Mouse (Mus musculus): Measurements from ENCODE around the gene Rhox9. TPM values are rescaled to one million over a fixed set of nuclear protein-coding genes. Genes with fewer than 3 reads are reported as not detected.

The Rhox9 gene
- not detected for polyA plus RNA-seq (2014; fragmentation: Illumina TruSeq; extraction: RNeasy Lipid Tissue Mini Kit (QIAGEN cat#74804); ENCODE audit: low read depth, low replicate concordance)

GRCm38 (mm10) chrX:37901670-37902069 lies at the start of gene Rhox9:
Gene Rhox9 (minus strand): TSS chrX:37901770.

GRCm38 (mm10) chrX:37897132-37897531 lies 4.4 kb downstream of the Rhox9 start, which contains the start of gene Rhox7b:
Gene Rhox7b (minus strand): TSS chrX:37897232.

GRCm38 (mm10) chrX:37878844-37879243 lies 22.7 kb downstream of the Rhox9 start, which contains the start of gene Rhox8:
Gene Rhox8 (minus strand): TSS chrX:37878944.

Other genes starting within 250 kb of the Rhox9 start
- not detected for gene Rhox3h, start 233.0 kb downstream of the Rhox9 start, polyA plus RNA-seq (2014; fragmentation: Illumina TruSeq; extraction: RNeasy Lipid Tissue Mini Kit (QIAGEN cat#74804); ENCODE audit: low read depth, low replicate concordance)
- gene Rhox2h, start 228.5 kb downstream of the Rhox9 start, polyA plus RNA-seq (2014; fragmentation: Illumina TruSeq; extraction: RNeasy Lipid Tissue Mini Kit (QIAGEN cat#74804); ENCODE audit: low read depth, low replicate concordance): not detected
- gene Rhox5, start 96.9 kb downstream of the Rhox9 start, polyA plus RNA-seq (2014; fragmentation: Illumina TruSeq; extraction: RNeasy Lipid Tissue Mini Kit (QIAGEN cat#74804); ENCODE audit: low read depth, low replicate concordance): not detected
- gene Rhox6, start 74.9 kb downstream of the Rhox9 start, polyA plus RNA-seq (2014; fragmentation: Illumina TruSeq; extraction: RNeasy Lipid Tissue Mini Kit (QIAGEN cat#74804); ENCODE audit: low read depth, low replicate concordance): not detected
- not detected for gene Rhox7a, start 70.1 kb downstream of the Rhox9 start, polyA plus RNA-seq (2014; fragmentation: Illumina TruSeq; extraction: RNeasy Lipid Tissue Mini Kit (QIAGEN cat#74804); ENCODE audit: low read depth, low replicate concordance)
- not detected for gene Rhox8, start 22.8 kb downstream of the Rhox9 start, polyA plus RNA-seq (2014; fragmentation: Illumina TruSeq; extraction: RNeasy Lipid Tissue Mini Kit (QIAGEN cat#74804); ENCODE audit: low read depth, low replicate concordance)
- not detected for gene Rhox7b, start 4.5 kb downstream of the Rhox9 start, polyA plus RNA-seq (2014; fragmentation: Illumina TruSeq; extraction: RNeasy Lipid Tissue Mini Kit (QIAGEN cat#74804); ENCODE audit: low read depth, low replicate concordance)
- not detected for gene Btg1-ps1, start 117.0 kb upstream of the Rhox9 start, polyA plus RNA-seq (2014; fragmentation: Illumina TruSeq; extraction: RNeasy Lipid Tissue Mini Kit (QIAGEN cat#74804); ENCODE audit: low read depth, low replicate concordance)
- gene Btg1-ps2, start 141.3 kb upstream of the Rhox9 start, polyA plus RNA-seq (2014; fragmentation: Illumina TruSeq; extraction: RNeasy Lipid Tissue Mini Kit (QIAGEN cat#74804); ENCODE audit: low read depth, low replicate concordance): not detected
- not detected for gene Rhox10, start 164.7 kb upstream of the Rhox9 start, polyA plus RNA-seq (2014; fragmentation: Illumina TruSeq; extraction: RNeasy Lipid Tissue Mini Kit (QIAGEN cat#74804); ENCODE audit: low read depth, low replicate concordance)
- gene Rhox11, start 183.4 kb upstream of the Rhox9 start, polyA plus RNA-seq (2014; fragmentation: Illumina TruSeq; extraction: RNeasy Lipid Tissue Mini Kit (QIAGEN cat#74804); ENCODE audit: low read depth, low replicate concordance): not detected
- gene Rhox12, start 209.1 kb upstream of the Rhox9 start, polyA plus RNA-seq (2014; fragmentation: Illumina TruSeq; extraction: RNeasy Lipid Tissue Mini Kit (QIAGEN cat#74804); ENCODE audit: low read depth, low replicate concordance): not detected
- not detected for gene Rhox13, start 219.4 kb upstream of the Rhox9 start, polyA plus RNA-seq (2014; fragmentation: Illumina TruSeq; extraction: RNeasy Lipid Tissue Mini Kit (QIAGEN cat#74804); ENCODE audit: low read depth, low replicate concordance)

Data from kidney, adult 10 weeks (tissue).